Mouse (Mus musculus) heart, embryonic 12.5 days (tissue): ENCODE results near the gene Chordc1. TPM values are rescaled to one million over a fixed set of nuclear protein-coding genes. Genes with fewer than 3 reads are reported as not detected.

Source experiments
- polyA plus RNA-seq: library from polyadenylated mRNA; unstranded; fragments of >200 nt; fragmentation: Nextera tagmentation; extraction: Ambion mirVana; gene quantifications from 2 replicates; pipeline ENCODE4 v1.2.1, GENCODE M21; 2016

Chordc1 gene
- polyA plus RNA-seq, 1 experiment from 2014 or later, result 83.7 TPM

Other genes with a start within 250 kb of the Chordc1 start
- gene Naalad2, start 110.9 kb downstream of the Chordc1 start, polyA plus RNA-seq, result 2.5 and 4.5 TPM in 2 replicates
- gene Ubtfl1, start 112.3 kb downstream of the Chordc1 start, polyA plus RNA-seq, result not detected in 2 replicates
- gene Mbd3l2, start 138.5 kb downstream of the Chordc1 start, polyA plus RNA-seq, result not detected in 2 replicates
- 4.2 and 5.2 TPM in 2 replicates for gene Zfp558, start 186.1 kb downstream of the Chordc1 start, polyA plus RNA-seq
- not detected in 2 replicates for gene Mbd3l1, start 186.2 kb downstream of the Chordc1 start, polyA plus RNA-seq